Mouse (Mus musculus) neural tube, embryonic 10.5 days (tissue): Measurements from ENCODE around the gene Wfdc15b.
"Not testable (repeated sequence)": the region's sequence is repeated elsewhere in the genome, so short reads cannot be mapped to it uniquely, and the experiment has no call there.

Experiments
- DNase-seq: peaks from one replicate; pipeline ENCODE4 v3.0.0-alpha.2; 2017; ENCODE audit warnings: low spot score; ENCODE audit errors: extremely low spot score

The Wfdc15b gene

DNA sequence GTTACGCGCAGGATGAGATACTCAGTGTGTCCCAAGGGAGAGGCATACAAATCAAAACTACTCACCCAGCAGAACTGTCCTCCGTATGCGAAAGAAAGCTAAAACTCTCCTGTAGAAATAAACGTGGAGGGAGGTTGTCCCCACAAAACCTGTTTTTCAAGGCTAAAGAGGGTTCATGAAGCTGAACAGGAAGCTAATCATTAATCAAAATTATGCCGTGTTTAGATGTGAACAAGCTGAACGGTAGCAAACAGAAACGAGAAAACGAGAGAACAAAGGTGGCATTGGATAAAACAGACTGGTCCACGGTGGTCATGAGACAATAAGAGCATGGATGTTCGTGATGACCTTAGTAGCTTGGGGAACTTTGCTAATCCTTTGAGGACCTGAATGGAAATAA is at the start of gene Wfdc15b:
Gene Wfdc15b (minus strand): TSS at position 139 of the 400 bp plus-strand sequence.
- no peak for DNase-seq

DNA sequence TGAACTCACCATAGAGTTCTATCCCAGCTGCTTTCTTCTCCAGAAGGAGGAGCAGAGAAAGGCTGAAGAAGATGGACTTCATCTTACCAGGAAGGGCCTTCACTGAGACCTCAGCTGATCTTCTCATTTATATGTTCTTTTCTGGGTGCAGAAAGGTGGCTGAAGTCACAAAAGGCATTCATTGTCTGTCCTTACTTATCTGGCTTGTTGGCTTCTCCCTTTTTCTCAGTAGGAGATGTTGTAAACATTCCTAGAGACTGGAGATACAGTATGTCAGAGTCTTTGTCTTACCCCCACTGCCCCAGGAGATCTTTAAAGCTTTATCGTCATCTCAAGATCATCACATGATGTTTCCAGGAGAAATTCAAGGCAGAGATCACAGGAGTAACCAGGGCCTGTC is 35.1 kb upstream of the Wfdc15b start, which contains the start of gene Svs3b:
Gene Svs3b (minus strand): TSS at position 101 of the 400 bp plus-strand sequence.
- DNase-seq = not testable (repeated sequence)

DNA sequence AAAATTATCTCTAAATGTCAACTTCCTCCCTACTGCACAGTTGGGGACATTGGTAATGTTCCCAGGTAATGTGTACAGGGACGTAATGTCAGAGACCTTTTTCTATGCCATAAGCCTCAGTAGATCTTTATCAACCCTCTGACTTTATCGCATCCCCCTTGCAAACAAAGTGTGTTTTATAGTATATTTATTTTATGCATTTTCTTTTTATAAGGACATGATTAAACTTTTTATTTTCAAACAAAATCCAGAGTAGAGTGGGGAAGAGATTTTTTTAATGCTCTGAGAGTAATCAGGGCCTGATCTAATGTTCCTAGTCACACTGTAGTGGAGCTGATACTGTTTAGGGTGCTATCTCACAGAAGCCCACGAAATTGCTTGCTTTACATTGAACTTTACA is 16.9 kb upstream of the Wfdc15b start, which contains the start of gene Svs2:
Gene Svs2 (minus strand): TSS at position 101 of the 400 bp plus-strand sequence.
- no peak for DNase-seq

DNA sequence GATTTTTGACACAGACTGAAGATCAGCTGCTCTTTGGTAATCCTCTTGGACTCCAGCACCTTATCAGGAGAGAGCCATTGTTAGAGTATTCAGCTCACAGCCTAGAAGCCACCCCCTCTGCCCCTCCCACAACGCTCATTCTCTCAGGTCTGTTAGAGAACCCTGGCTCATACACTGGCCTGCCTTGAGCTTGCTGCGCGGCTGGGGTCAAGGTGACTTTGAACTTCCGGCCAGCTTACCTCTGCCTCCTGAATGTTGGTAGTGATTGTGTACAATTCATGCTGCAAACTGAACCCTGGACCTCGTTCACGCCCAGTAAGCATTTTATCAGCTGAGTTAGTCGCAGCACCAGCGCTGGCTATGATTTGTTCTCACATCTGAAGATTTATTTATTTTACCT is 11.2 kb upstream of the Wfdc15b start:
- no peak for DNase-seq

DNA sequence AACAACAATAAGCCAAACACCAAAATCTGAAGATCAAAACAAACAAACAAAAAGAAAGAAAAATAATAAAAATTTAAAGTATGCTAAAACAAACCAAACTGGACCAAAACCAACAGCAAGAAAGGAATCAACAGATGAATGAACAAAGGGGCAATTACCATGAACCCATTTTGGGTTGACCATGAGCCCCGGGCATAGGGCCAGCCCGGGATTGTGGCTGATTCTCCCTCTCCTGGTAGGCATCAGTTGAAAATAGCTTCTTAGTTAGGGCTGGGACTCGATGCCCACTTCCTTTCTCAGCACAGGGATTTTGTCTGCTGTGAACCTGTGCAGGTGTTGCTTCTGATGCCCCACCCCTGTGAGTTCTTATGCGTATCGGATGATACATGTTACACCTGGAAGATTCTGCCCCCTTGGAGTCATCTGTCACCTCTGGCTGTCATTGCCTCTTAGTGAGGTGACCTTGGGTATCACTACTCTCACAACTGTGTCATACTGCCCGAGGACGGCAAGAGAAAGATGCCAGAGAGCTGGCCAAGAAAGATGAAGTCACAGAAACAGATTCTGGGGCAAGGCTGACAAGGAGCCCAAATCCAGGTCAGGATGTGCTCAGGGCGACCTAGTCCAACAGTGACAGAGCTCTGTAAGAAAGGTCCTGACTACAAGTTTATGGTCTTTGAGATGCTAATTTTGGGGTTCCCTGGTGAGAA is 7.1 kb upstream of the Wfdc15b start:
- no peak for DNase-seq

DNA sequence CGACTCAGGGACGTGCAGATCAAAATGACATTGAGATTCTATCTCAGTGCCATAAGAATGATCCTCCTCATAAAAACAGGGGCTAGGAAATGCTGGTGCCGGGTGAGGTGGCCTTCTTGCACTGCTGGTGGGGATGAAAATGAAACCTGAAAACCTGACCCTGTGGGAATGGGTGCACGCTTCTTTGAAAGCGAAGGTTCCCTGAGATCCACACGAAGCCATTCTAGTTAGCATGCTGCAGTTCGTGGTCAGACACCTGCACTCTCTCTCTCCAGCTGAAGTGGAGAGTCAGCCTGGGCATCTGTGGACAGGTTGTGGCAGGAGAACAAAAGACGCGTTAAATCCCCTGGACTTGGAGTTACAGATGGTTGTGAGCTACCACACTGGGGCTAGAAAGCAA is 2.2 kb downstream of the Wfdc15b start:
- no peak for DNase-seq

DNA sequence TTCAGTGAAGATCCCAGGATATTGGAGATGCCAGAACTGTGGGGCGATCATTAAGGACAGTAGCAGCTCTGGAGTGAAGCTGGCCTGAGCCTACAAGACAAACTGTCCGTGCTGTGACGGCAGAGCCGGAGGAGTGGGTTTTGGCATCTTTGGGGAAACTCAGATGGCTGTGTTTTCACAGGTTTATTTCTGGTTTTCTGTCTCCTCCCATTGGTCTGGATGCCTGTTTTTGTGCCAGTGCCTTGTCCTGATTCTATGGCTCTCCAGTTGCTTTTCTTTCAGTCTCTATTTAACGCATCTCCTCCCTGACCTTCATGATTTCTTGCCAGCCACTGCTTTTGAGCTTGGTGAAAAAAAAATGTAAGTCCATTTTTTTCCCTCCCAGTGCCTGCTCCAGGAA is 8.7 kb downstream of the Wfdc15b start:
- no peak for DNase-seq

DNA sequence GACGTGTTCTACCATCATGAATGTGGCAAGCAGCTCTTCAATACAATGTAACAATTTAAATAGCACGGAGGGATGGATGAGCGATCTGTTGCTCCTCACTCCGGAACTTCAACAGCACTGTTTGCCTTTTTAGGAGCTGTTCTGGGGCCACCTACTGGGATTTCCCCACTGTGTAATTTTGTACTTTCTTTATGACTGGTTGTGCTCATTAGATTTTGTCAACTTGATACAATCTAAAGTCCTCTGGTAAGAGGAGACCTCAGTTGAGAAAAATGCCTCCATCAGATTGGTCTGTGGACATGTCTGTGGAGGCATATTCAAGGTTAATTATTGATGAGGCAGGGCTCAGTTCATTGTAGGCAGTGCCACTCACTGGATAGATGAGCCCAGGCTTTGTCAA is 10.6 kb downstream of the Wfdc15b start:
- DNase-seq = no peak

DNA sequence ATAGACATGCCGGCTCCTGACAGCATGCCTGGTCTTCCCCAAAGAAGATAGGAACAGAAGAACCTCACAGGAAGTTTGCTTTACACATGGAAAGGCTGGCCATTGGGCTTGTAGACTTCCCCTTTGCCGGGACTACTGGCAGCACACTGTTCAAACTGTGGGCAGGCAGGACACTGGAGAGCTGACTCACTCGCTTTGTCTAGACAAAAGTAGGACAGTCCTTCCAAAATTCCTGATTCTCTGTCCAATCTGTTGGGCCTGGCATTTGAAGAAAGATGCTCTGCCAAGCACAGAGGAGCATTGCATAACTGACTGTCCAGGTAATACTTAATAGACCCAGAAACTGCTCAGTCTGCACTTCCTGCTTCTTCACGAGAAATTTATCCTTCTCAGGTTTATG is 14.8 kb downstream of the Wfdc15b start:
- no peak for DNase-seq

DNA sequence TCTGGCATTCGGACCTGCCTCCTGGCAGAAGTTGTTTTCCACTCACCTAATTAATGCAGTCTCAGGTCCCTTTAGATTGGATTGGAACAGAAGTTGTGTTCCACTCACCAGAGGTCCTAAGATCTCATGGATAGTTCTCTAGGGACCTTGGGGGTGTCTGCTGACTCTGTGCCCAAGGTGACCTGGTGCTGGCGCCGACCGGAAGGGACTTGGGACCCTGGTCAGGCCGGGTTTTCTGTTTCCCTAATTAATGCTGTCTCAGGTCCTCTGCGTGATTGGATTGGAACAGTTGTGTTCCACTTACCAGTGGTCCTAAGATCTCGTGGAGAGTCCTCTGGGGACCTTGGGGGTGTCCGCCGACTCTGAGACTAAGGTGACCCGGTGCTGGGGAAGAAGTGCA is 15.4 kb downstream of the Wfdc15b start:
- DNase-seq = not testable (repeated sequence)

DNA sequence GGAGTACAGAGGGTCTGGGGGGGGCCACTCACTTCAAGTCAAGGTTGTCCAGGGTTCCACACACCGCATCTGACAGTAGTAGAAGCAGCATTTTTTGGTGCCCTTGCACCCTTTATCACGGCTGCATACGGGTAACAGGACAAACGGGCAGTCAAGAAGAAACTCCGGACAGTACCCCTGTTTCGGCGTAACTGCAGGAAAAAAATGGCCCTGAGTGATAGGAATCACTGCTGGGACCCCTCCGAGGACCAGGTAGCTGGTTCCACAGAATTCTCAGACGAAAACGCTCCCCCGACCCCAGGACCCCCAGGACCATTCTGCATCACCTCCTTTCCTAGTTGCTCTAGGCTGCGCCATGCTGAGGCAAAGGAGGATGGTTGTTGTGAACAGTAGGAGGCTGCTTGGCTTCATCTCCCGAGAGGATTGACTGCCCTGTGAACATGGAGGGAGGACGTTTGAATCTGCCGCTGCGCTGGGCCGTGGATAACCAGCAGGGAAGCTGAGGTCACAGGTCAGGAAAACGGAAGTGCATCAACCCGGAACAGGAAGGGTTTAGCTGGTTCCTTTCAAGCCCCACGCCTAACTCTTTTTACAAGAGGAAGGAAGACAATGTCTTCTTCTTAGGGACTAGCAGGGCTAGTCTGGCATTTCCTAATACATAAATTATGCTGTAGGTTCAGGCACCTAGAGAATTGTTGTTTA is 21.7 kb downstream of the Wfdc15b start, which contains the start of gene Wfdc15a:
Gene Wfdc15a (minus strand): TSS at position 505 of the 702 bp plus-strand sequence.
- DNase-seq = no peak

DNA sequence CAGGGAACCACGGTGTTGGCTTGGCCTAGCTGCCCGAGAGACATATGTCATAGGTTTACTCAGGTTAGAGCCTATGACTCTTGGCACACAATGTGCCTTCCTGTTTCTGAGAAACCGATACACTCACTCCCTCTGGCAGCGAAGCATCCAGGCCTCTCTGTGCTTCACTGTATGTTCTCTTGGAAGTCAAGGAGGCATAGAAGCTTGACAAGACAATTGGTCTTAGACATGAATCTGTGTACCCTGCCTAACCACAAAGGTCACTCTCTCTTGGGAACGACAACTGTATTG is 24.8 kb downstream of the Wfdc15b start:
- DNase-seq = no peak

DNA sequence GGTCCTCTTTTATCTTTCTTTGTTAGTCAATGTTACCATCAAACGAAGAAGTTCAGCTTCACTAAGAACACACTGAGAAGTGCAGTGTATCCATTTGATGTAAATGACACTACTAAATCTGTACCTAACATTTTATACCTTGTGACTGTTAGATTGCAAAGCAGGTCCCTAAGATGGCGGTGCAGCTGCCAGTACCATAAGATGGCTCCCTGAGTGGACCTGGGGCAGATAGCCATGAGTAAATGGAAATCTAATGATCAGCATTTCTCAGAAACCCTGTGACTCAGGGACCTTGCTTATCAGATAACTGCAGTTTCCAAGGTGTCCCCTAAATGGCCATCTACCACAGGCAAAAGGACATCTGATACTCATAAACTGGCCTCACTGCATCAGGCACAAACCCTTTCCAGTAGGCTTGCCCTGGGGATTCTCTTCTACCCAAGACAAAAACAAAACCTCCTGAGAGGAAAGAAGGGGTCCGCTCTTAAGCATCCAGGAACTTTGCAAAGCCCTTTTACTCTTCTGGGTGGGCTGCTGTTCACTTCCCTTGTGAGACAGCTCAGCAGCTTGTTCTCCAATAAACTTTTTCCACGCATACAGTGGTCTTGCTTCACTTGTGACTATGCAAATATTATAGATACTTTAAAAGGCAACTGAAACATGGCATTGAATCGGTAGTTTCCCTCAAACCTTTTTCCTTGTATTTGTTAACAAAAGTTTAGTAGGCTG is 25.3 kb downstream of the Wfdc15b start:
- no peak for DNase-seq

DNA sequence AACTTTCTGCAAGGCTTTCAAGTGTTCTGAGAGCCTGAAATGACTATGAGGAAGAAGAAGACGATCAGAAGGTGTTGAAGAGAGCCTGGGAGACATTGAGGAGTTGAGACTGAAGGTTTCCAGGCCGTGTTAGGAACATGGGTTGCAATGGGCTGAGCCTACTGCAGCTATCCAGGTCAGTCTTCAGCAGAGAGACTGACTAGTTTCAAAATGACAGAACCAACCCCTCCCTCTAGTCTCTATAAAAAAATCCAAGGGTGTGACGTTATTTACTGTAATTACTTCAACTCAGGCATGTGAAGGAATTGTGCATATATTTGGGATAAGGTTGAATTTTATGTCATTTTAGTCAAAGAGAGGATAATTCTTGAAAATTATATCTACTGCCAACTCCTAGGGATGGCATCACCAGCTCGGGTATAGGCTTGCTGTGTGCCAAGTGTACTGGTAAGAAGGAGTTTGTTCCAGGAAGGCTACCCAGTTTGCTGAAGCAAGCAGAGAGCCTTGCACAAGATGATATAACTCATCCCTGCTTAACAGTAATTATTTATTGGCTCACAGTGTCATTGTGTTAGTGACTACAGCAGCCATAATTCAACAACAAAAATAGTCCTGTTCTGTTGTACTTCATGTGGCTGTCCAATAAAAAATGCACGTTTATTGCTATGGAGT is 26.4 kb downstream of the Wfdc15b start:
- no peak for DNase-seq

DNA sequence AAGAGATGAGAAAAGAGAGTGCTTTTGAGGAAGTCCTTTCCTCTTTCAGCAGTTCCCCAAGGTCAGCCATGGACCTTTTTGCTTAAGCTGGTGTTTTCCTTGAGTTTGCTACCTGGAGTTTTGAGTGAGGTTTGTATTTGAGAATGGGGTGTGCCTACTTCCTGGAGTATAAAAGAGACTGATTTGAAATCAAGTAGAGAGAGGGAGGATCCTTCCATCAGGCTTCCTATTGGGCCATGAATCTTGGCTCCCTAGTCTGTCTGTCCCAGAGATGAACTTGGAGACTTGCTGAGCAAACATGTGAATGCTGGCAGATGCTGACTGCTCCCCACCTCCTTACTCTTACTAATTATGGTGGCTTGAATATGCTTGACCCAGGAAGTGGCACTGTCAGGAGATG is 29.2 kb downstream of the Wfdc15b start:
- no peak for DNase-seq

DNA sequence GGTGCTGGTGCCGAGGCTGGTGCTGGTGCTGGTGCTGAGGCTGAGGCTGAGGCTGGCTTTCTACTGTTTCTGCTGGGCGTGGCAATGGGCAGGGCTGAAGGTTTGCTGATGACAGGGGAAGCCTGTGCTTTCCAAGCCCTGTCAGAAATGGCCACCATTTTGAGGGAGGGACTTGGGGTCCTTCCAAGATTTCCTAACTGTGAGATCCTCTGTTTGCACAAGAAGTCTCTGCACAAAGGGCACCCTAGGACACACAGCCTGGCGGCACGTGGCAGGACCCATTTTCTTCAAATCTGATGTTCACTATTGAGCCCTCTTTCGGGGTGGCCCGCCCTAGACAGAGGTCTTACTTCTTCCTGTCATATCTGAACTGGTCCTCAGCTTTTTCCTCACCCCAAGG is 30.9 kb downstream of the Wfdc15b start, which contains the start of gene Wfdc12:
Gene Wfdc12 (minus strand): TSS at position 33 of the 400 bp plus-strand sequence.
- no peak for DNase-seq

DNA sequence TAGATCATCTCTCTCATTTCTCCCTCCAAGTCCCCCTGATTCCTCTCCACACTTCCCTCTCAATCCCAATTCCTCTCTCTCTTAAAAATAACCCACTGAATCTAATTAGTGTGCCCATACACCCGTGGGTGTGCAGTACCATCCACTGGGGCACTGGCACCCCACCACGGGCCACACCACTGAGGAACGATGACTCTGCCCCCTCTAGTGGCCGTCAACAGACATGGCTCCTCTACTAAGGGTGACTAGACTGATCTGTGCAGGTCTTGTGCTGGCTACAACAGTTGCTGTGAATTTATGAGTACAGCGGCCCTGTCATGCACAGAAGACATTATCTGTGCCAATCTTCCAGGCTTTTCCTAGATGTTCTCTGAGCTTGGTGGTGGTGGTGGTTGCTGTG is 32.7 kb downstream of the Wfdc15b start:
- DNase-seq = no peak

DNA sequence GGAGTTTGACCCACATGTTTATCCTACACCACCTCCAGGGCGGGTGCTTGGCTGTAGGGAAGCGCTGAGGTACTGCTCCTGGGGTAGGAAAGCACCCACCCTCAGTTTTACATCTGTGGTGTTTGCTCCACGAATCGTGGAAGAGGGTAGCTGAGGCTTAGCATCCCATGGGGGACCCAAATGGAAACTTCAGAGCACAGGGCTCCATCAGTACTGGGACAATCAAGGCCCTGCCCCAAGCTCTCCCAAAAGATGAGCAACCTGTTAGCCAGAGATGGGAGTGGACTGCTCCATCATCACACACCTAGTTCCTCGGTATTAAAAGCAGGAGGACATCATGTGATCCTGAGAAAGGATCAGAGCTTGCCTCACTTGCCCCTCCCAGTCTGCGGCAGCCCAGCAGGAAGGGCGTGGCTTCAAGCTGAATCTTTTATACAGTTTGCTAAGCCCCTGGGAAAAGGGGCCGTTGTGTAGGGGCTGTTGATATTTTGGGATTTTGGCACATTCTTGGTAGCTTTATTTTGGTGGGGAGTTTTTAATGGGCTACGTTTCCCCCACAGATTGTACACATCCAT is 37.2 kb downstream of the Wfdc15b start:
- no peak for DNase-seq

DNA sequence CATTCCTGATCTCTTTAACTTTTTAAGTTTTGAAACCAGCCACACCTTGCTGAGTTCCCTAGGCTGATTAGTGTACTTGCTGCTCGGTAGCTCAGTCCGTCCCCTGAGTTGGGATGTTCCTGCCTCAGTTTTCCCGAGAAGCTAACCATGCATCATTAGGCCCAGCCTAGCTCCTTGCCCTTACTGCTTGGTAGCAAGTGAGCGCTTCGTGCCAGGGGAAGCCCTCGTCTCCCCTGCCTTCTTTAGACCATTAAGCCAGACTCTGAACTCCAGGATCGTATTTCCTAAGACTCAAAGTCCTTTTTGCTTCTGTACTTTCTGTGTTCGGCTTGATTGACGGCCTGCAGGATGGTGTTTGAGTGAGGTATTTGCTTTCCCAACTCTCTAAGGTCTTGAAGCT is 38.1 kb downstream of the Wfdc15b start:
- no peak for DNase-seq

DNA sequence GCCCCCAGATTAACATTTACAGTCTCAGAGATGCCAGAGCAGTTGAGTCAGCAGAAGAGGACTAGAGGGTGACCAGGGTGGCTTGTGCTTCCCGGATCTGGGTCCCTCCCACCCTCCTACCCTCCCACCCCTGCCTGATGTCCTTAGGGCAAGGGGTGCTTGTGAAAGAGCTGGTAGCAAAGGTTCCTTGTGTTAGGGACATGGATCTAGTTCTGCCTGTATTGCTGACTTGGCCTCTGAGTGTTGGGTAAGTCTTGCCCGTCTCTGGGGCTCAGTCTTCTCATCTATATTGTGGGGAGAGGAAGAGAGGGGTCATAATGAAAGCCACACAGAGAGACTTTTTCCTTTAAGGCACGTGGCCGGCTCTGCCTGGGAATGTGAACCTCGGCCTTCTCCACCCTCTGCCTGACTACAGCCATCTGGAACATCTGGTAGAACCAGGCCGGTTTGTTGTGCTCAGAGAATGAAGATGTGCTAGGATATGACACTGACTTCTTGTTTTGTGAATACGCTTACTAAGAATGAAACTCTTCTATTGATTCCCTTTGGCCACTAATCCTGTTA is 38.7 kb downstream of the Wfdc15b start, which contains the start of gene Wfdc5:
Gene Wfdc5 (minus strand): TSS at position 51 of the 564 bp plus-strand sequence.
- DNase-seq = no peak

DNA sequence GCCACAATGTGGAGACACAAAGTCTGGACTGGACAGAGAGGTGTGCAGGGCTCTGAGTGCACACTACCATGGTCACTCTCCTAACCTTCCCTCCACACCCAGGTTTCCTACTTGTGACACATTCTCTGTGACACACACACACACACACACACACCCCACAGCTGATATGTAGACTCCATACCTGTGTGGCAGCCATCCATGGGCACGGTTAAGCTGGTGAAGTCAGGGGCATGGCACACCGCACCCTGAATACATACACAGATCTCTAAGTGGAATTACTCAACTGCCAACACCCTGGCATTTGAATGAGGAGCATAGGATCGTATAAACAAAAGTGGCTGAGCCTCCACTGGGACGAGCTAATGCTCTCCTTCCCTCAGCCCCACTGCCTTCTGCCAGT is 40.7 kb downstream of the Wfdc15b start:
- no peak for DNase-seq
